Mouse (Mus musculus): Measurements from ENCODE around the gene Krt86.

Gene Krt86

GRCm38 (mm10) chr15:101472952-101473528, at the start of gene Krt86:
TSS of gene Krt86 (plus strand) at chr15:101473478.
- DNase-seq, result no peak

GRCm38 (mm10) chr15:101424914-101425313, 48.4 kb upstream of the Krt86 start:
- no peak for DNase-seq

GRCm38 (mm10) chr15:101436611-101437010, 36.7 kb upstream of the Krt86 start:
- no peak for DNase-seq

- DNase-seq, result no peak
Observed at GRCm38 (mm10) chr15:101438555-101438954, 34.7 kb upstream of the Krt86 start, which contains the start of gene Krt87. TSS of gene Krt87 (minus strand) at chr15:101438804.

GRCm38 (mm10) chr15:101440837-101441236, 32.4 kb upstream of the Krt86 start:
- DNase-seq, result no peak

- no peak for DNase-seq
Observed at GRCm38 (mm10) chr15:101446572-101446971, 26.7 kb upstream of the Krt86 start.

GRCm38 (mm10) chr15:101447444-101447843, 25.8 kb upstream of the Krt86 start, which contains the start of gene Krt88:
TSS of gene Krt88 (plus strand) at chr15:101447744.
- DNase-seq, result no peak

- peak; percentile 44 to 47 for DNase-seq
Observed at GRCm38 (mm10) chr15:101453093-101453736, 20.1 kb upstream of the Krt86 start.

- DNase-seq, result no peak
Observed at GRCm38 (mm10) chr15:101454774-101455173, 18.5 kb upstream of the Krt86 start.

- DNase-seq, result no peak
Observed at GRCm38 (mm10) chr15:101455292-101455691, 18.0 kb upstream of the Krt86 start.

GRCm38 (mm10) chr15:101455891-101456290, 17.4 kb upstream of the Krt86 start:
- DNase-seq, result no peak

GRCm38 (mm10) chr15:101458361-101458930, 14.8 kb upstream of the Krt86 start:
- no peak for DNase-seq

GRCm38 (mm10) chr15:101459283-101459682, 14.0 kb upstream of the Krt86 start:
- no peak for DNase-seq

GRCm38 (mm10) chr15:101463651-101464050, 9.6 kb upstream of the Krt86 start, which contains the start of gene Krt81:
TSS of gene Krt81 (minus strand) at chr15:101463751.
- no peak for DNase-seq

- DNase-seq, result no peak
Observed at GRCm38 (mm10) chr15:101469093-101469492, 4.2 kb upstream of the Krt86 start.

- DNase-seq, result peak; percentile 24 to 37
Observed at GRCm38 (mm10) chr15:101479007-101479665, 5.9 kb downstream of the Krt86 start.

- DNase-seq, result no peak
Observed at GRCm38 (mm10) chr15:101479666-101480060, 6.4 kb downstream of the Krt86 start.

- DNase-seq, result no peak
Observed at GRCm38 (mm10) chr15:101482056-101482455, 8.8 kb downstream of the Krt86 start.

- DNase-seq, result no peak
Observed at GRCm38 (mm10) chr15:101483646-101484045, 10.4 kb downstream of the Krt86 start.

- DNase-seq, result no peak
Observed at GRCm38 (mm10) chr15:101484939-101485338, 11.7 kb downstream of the Krt86 start.

- DNase-seq, result no peak
Observed at GRCm38 (mm10) chr15:101485911-101486635, 12.8 kb downstream of the Krt86 start.

- no peak for DNase-seq
Observed at GRCm38 (mm10) chr15:101491431-101491830, 18.2 kb downstream of the Krt86 start, which contains the start of gene Krt83. TSS of gene Krt83 (minus strand) at chr15:101491512.

- no peak for DNase-seq
Observed at GRCm38 (mm10) chr15:101492718-101493117, 19.4 kb downstream of the Krt86 start.
